Mouse (Mus musculus): ENCODE data around the gene Dner. TPM values are rescaled to one million over a fixed set of nuclear protein-coding genes. Genes with fewer than 3 reads are reported as not detected.

Dner gene
- total and polyA plus RNA-seq, 3 experiments: not detected

DNA sequence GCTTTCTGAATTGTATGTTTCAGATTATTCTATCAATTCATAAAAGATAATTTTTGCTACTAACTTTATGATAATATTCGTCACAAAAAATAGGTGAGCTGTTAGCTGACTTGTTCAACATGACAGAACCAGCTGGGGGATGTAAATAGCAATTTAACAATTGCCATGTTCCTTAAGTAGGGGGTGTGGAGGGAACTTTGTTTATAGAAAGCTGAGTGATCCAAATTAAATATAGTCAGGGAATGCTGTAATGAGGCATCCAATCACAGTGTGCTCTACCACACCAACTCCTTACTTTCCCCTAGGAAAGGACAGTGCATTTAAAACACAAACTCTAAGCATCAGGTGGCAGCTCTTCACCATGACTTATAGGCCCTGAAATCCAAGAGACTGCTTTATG is 313.3 kb downstream of the Dner start:
- no peak overlapping the region for H3K4me3 ChIP-seq (ENCODE audit: control insufficient read depth in 1 of 2, insufficient read depth in 1 of 2, low read depth in 2 of 2, low read length in 2 of 2)
- no peaks in the 10 kb centered on the region for H3K27me3 ChIP-seq (ENCODE audit: control insufficient read depth in 1 of 2, insufficient read depth in 2 of 2, low read length in 2 of 2)
- no peaks in the 10 kb centered on the region for H3K9me3 ChIP-seq (replicated peaks; ENCODE audit: insufficient read depth, low read length)
- H3K4me1 ChIP-seq (ENCODE audit: control insufficient read depth in 1 of 2, insufficient read depth in 2 of 2, low read length in 2 of 2): no peaks in the 10 kb centered on the region
- H3K36me3 ChIP-seq (ENCODE audit: control insufficient read depth in 1 of 2, insufficient read depth in 2 of 2, low read length in 2 of 2): no peaks in the 10 kb centered on the region
- H3K79me2 ChIP-seq (ENCODE audit: control insufficient read depth, insufficient read depth, low read length, poor library complexity): no peaks in the 10 kb centered on the region
- DNase-seq (ENCODE audit: low read depth, low spot score): no peak
- no peak overlapping the region for H3K27ac ChIP-seq (ENCODE audit: control insufficient read depth, low read depth, low read length)
- no peak overlapping the region for H3K9ac ChIP-seq (ENCODE audit: control insufficient read depth, low read depth, low read length, poor library complexity, severe bottlenecking)
- no peak for TF ChIP-seq TCF12 (IDR thresholded peaks at IDR 0.05; ENCODE audit: low read depth, low read length)
- TF ChIP-seq MEF2A (IDR thresholded peaks at IDR 0.05; ENCODE audit: extremely low read depth, insufficient replicate concordance, low read depth, low read length, poor library complexity, severe bottlenecking): no peak
- TF ChIP-seq BHLHE40 (IDR thresholded peaks at IDR 0.05; ENCODE audit: borderline replicate concordance, low read depth, low read length): no peak
- TF ChIP-seq EP300 (IDR thresholded peaks at IDR 0.05; ENCODE audit: low read depth in 1 of 2, low read length in 2 of 2): no peak
- no peak for TF ChIP-seq MXI1 (IDR thresholded peaks at IDR 0.05; ENCODE audit: low read depth, low read length)
- no peak for TF ChIP-seq ZC3H11A (IDR thresholded peaks at IDR 0.05; ENCODE audit: low read depth, low read length)
- no peak for TF ChIP-seq SIN3A (IDR thresholded peaks at IDR 0.05; ENCODE audit: low read length)
- no peak for TF ChIP-seq MYB (IDR thresholded peaks at IDR 0.05; ENCODE audit: low read depth, low read length)
- TF ChIP-seq ZKSCAN1 (IDR thresholded peaks at IDR 0.05; ENCODE audit: low read depth, low read length): no peak
- TF ChIP-seq MAZ (IDR thresholded peaks at IDR 0.05; ENCODE audit: low read depth, low read length): no peak
- no peak for TF ChIP-seq RAD21 (IDR thresholded peaks at IDR 0.05; ENCODE audit: low read depth, low read length)
- no peak for TF ChIP-seq KAT2A (conservative IDR thresholded peaks at IDR 0.05; ENCODE audit: low read depth, low read length)
- TF ChIP-seq RCOR1 (IDR thresholded peaks at IDR 0.05; ENCODE audit: low read depth, low read length): no peak
- TF ChIP-seq MYC (IDR thresholded peaks at IDR 0.05; ENCODE audit: low read depth, low read length): no peak
- TF ChIP-seq UBTF (IDR thresholded peaks at IDR 0.05; ENCODE audit: borderline replicate concordance, insufficient read depth, low read depth, low read length): no peak

GRCm38 (mm10) chr1:84382064-84382463 is 314.0 kb downstream of the Dner start:
- H3K27me3 ChIP-seq (ENCODE audit: control insufficient read depth in 1 of 2, insufficient read depth in 2 of 2, low read length in 2 of 2): no peaks in the 10 kb centered on the region
- no peaks in the 10 kb centered on the region for H3K4me1 ChIP-seq (ENCODE audit: control insufficient read depth in 1 of 2, insufficient read depth in 2 of 2, low read length in 2 of 2)
- H3K27ac ChIP-seq (ENCODE audit: control insufficient read depth, low read depth, low read length): no peak overlapping the region
- H3K79me2 ChIP-seq (ENCODE audit: control insufficient read depth, insufficient read depth, low read length, poor library complexity): no peaks in the 10 kb centered on the region
- DNase-seq (ENCODE audit: low read depth, low spot score): no peak
- no peak overlapping the region for H3K4me3 ChIP-seq (ENCODE audit: control insufficient read depth in 1 of 2, insufficient read depth in 1 of 2, low read depth in 2 of 2, low read length in 2 of 2)
- TF ChIP-seq ETS1 (IDR thresholded peaks at IDR 0.05; ENCODE audit: low read depth, low read length) (no peak), POLR2A (IDR thresholded peaks at IDR 0.05; ENCODE audit: control insufficient read depth in 1 of 2, insufficient read depth in 1 of 2, low read depth in 1 of 2, low read length in 2 of 2, poor library complexity in 1 of 2) (no peak), JUND (IDR thresholded peaks at IDR 0.05; ENCODE audit: low read depth, low read length) (no peak), POLR2AphosphoS5 (IDR thresholded peaks at IDR 0.05; ENCODE audit: borderline replicate concordance, low read depth, low read length) (no peak), MAX (IDR thresholded peaks at IDR 0.05; ENCODE audit: low read length) (no peak), ZC3H11A (IDR thresholded peaks at IDR 0.05; ENCODE audit: low read depth, low read length) (no peak), GATA1 (IDR thresholded peaks at IDR 0.05; ENCODE audit: low read depth, low read length) (no peak), MXI1 (IDR thresholded peaks at IDR 0.05; ENCODE audit: low read depth, low read length) (no peak), SMC3 (IDR thresholded peaks at IDR 0.05; ENCODE audit: low read depth, low read length) (no peak), KAT2A (conservative IDR thresholded peaks at IDR 0.05; ENCODE audit: low read depth, low read length) (no peak), TCF12 (IDR thresholded peaks at IDR 0.05; ENCODE audit: low read depth, low read length) (no peak), NRF1 (IDR thresholded peaks at IDR 0.05; ENCODE audit: insufficient read depth, low read depth, low read length, poor library complexity, severe bottlenecking) (no peak), USF1 (IDR thresholded peaks at IDR 0.05; ENCODE audit: low read depth, low read length) (no peak)
- no peaks in the 10 kb centered on the region for H3K36me3 ChIP-seq (ENCODE audit: control insufficient read depth in 1 of 2, insufficient read depth in 2 of 2, low read length in 2 of 2)
- no peaks in the 10 kb centered on the region for H3K9me3 ChIP-seq (replicated peaks; ENCODE audit: insufficient read depth, low read length)
- H3K9ac ChIP-seq (ENCODE audit: control insufficient read depth, low read depth, low read length, poor library complexity, severe bottlenecking): no peak overlapping the region

Data from MEL (cell line).